Mouse (Mus musculus) bone marrow macrophage, adult 2 months (primary cell): ENCODE data around the gene Tmem160.

Source experiments
- CTCF ChIP-seq: IDR thresholded peaks from 2 replicates; pipeline ENCODE4 v1.5.1; 2012; ENCODE audit warnings: low read depth, mild to moderate bottlenecking, low read length, moderate library complexity
- POLR2A ChIP-seq: IDR thresholded peaks from 2 replicates; pipeline ENCODE4 v1.6.1; 2012; ENCODE audit warnings: mild to moderate bottlenecking, low read depth, low read length, borderline replicate concordance

GRCm38 (mm10) chr7:16461151-16461550, 8.6 kb downstream of the Tmem160 start:
- no peak for TF ChIP-seq CTCF
- no peak for TF ChIP-seq POLR2A
